Mouse (Mus musculus) stomach, adult 2 months (tissue): Measurements from ENCODE around the gene AC134908.4. TPM values are rescaled to one million over a fixed set of nuclear protein-coding genes. Genes with fewer than 3 reads are reported as not detected.

ENCODE experiments used
- polyA plus RNA-seq: library from polyadenylated mRNA; depleted of rRNA; stranded (reverse); fragments of >200 nt; gene quantifications from 2 replicates; pipeline ENCODE4 v1.2.3, GENCODE M21; 2012; rRNA removed

Gene AC134908.4
- polyA plus RNA-seq: 0.63 TPM in 1 of 2 replicates, not detected in the other

GRCm38 (mm10) chr17:25795609-25796092, at the start of gene AC134908.4:
TSS of gene AC134908.4 (minus strand) at chr17:25795659.

GRCm38 (mm10) chr17:25844396-25844901, 49.0 kb upstream of the AC134908.4 start, which contains the start of gene Rhot2:
TSS of gene Rhot2 (minus strand) at chr17:25844851.

GRCm38 (mm10) chr17:25841117-25841880, 45.8 kb upstream of the AC134908.4 start, which contains the start of gene Gm20683:
TSS of gene Gm20683 (minus strand) at chr17:25841763.

GRCm38 (mm10) chr17:25837076-25837410, 41.6 kb upstream of the AC134908.4 start, which contains the start of gene Rhbdl1:
TSS of gene Rhbdl1 (minus strand) at chr17:25837295.

GRCm38 (mm10) chr17:25833291-25833663, 37.8 kb upstream of the AC134908.4 start, which contains the start of gene Stub1:
TSS of gene Stub1 (minus strand) at chr17:25833404.

GRCm38 (mm10) chr17:25828712-25829557, 33.5 kb upstream of the AC134908.4 start, which contains the start of gene Jmjd8:
TSS of gene Jmjd8 (plus strand) at chr17:25828867.

GRCm38 (mm10) chr17:25823452-25823851, 28.0 kb upstream of the AC134908.4 start, which contains the start of gene Wdr24:
TSS of gene Wdr24 (plus strand) at chr17:25823627.

DNA sequence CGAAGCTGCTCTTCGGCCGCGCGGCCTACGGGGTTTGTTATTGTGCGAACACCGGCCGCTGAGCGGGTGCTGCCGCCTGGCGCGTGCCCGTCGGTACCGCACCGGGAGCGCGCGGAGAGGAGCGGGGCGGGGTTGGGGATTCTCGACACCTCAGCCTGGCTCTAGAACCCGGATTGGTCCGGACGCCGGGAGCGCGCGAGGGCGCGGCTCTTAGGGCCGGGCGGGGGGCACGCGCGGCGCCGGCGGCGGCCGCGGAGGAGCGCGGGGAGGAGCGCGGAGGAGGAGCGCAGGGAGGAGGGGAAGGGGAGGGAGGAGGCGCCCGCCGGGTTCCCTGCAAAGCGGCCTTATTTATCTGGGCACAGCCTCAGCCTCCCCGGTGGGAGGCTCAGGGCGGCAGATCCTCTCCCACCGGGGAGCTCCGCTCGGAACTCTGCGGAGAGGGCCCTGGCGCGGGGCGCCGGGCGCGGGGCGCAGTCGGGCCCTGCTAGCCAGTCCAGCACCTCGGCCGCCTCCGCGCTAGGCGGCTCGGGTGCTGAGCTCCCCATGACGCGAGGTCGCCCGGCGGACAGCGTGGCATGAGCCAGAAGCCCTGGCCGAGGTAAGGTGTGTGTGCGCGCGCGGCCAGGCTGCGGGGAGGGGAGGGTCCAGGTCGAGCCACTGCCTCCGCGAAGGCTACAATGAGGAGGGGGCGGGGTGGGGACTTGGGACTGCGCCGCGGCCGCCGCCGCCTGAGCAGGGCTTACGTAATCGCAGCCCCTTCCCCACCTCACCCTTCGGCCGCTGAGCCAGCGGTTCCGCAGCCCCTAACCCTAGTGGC, 13.5 kb upstream of the AC134908.4 start, which contains the start of gene Fbxl16:
TSS of gene Fbxl16 (plus strand) at position 297 of the 817 bp plus-strand sequence.

DNA sequence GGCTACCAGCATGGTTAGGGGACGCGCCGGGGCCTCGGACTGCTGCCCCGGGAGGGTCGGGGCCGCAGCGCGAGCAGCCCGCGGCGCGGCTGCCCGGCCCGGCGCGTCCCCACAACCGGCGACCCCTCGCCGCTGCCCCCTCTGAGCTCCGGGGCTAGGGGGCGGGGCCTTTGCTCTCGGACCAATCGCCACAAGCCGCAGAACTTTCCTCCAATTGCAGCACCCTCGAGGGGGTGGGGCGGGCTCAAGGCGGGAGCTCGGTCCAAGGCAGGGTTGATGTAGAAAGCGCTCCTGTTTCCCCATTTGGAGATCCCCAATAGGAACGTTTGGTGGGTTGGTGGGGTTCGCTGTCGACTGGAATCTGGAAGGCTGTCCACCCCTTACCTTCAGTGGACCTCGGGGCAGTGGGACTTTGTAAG, 1.5 kb upstream of the AC134908.4 start, which contains the start of gene Metrn:
TSS of gene Metrn (minus strand) at position 186 of the 419 bp plus-strand sequence.

GRCm38 (mm10) chr17:25792615-25793014, 2.8 kb downstream of the AC134908.4 start, which contains the start of gene Fam173a:
TSS of gene Fam173a (minus strand) at chr17:25792901.

DNA sequence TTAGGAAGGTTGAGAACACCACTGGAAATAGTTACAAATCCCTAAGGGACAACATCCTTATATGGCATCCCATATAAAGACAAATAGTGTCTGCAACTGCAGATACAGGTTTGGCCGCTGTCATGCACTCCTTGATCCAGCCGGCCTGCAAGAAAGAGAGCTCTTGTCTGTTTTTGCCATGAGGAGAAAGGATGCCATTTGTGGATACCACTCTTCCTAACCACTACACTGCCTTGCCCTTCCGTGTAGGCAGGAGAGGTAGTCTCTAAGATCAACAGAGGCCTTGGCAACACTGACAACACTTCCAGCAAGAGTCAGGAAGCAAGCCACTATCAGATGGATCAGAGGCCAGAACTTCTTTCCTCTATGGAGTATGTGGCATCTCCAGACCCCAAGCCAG, 9.2 kb downstream of the AC134908.4 start, which contains the start of gene Ccdc78:
TSS of gene Ccdc78 (plus strand) at position 301 of the 400 bp plus-strand sequence.

GRCm38 (mm10) chr17:25785281-25785745, 10.1 kb downstream of the AC134908.4 start, which contains the start of gene Haghl:
TSS of gene Haghl (minus strand) at chr17:25785673.

GRCm38 (mm10) chr17:25773549-25774120, 21.8 kb downstream of the AC134908.4 start, which contains the start of gene Narfl:
TSS of gene Narfl (plus strand) at chr17:25773776.

GRCm38 (mm10) chr17:25754241-25754640, 41.2 kb downstream of the AC134908.4 start, which contains the start of gene Msln:
TSS of gene Msln (minus strand) at chr17:25754378.

Other genes with a start within 250 kb of the AC134908.4 start
- 0.38 and 0.73 TPM in 2 replicates for gene Sox8, start 225.0 kb downstream of the AC134908.4 start, polyA plus RNA-seq
- 9.1 and 11.0 TPM in 2 replicates for gene Lmf1, start 216.6 kb downstream of the AC134908.4 start, polyA plus RNA-seq
- 0.09 and 0.11 TPM in 2 replicates for gene Gng13, start 78.5 kb downstream of the AC134908.4 start, polyA plus RNA-seq
- gene Chtf18, start 68.2 kb downstream of the AC134908.4 start, polyA plus RNA-seq: 3.3 TPM in 2 replicates
- 22.5 and 24.8 TPM in 2 replicates for gene Rpusd1, start 68.0 kb downstream of the AC134908.4 start, polyA plus RNA-seq
- 0.24 and 0.38 TPM in 2 replicates for gene Mslnl, start 59.6 kb downstream of the AC134908.4 start, polyA plus RNA-seq
- 3.5 and 10.2 TPM in 2 replicates for gene Msln, start 41.3 kb downstream of the AC134908.4 start, polyA plus RNA-seq
- 7.1 and 8.7 TPM in 2 replicates for gene Narfl, start 21.9 kb downstream of the AC134908.4 start, polyA plus RNA-seq
- gene Haghl, start 10.0 kb downstream of the AC134908.4 start, polyA plus RNA-seq: 31.2 and 41.5 TPM in 2 replicates
- 0.18 TPM in 1 of 2 replicates, not detected in the other for gene Ccdc78, start 9.1 kb downstream of the AC134908.4 start, polyA plus RNA-seq
- gene Fam173a, start 2.8 kb downstream of the AC134908.4 start, polyA plus RNA-seq: 68.2 and 76.3 TPM in 2 replicates
- 20.0 and 33.4 TPM in 2 replicates for gene Metrn, start 1.5 kb upstream of the AC134908.4 start, polyA plus RNA-seq
- gene Fbxl16, start 13.4 kb upstream of the AC134908.4 start, polyA plus RNA-seq: 3.9 TPM in 2 replicates
- gene Wdr24, start 28.0 kb upstream of the AC134908.4 start, polyA plus RNA-seq: 16.1 and 17.1 TPM in 2 replicates
- 42.8 and 51.7 TPM in 2 replicates for gene Jmjd8, start 33.2 kb upstream of the AC134908.4 start, polyA plus RNA-seq
- 80.7 and 84.9 TPM in 2 replicates for gene Stub1, start 37.7 kb upstream of the AC134908.4 start, polyA plus RNA-seq
- 23.2 and 35.2 TPM in 2 replicates for gene Rhbdl1, start 41.6 kb upstream of the AC134908.4 start, polyA plus RNA-seq
- gene Gm20683, start 46.1 kb upstream of the AC134908.4 start, polyA plus RNA-seq: 51.3 and 66.3 TPM in 2 replicates
- 46.7 and 73.7 TPM in 2 replicates for gene Rhot2, start 49.2 kb upstream of the AC134908.4 start, polyA plus RNA-seq
- gene Wdr90, start 65.8 kb upstream of the AC134908.4 start, polyA plus RNA-seq: 15.9 and 22.1 TPM in 2 replicates
- 114 and 227 TPM in 2 replicates for gene Mcrip2, start 73.1 kb upstream of the AC134908.4 start, polyA plus RNA-seq
- 87.6 and 135 TPM in 2 replicates for gene Mettl26, start 79.4 kb upstream of the AC134908.4 start, polyA plus RNA-seq
- 2.3 and 2.7 TPM in 2 replicates for gene Wfikkn1, start 85.2 kb upstream of the AC134908.4 start, polyA plus RNA-seq
- gene Rab40c, start 124.1 kb upstream of the AC134908.4 start, polyA plus RNA-seq: 32.5 and 35.9 TPM in 2 replicates
- 54.4 and 60.1 TPM in 2 replicates for gene Pigq, start 149.3 kb upstream of the AC134908.4 start, polyA plus RNA-seq
- gene Nhlrc4, start 149.3 kb upstream of the AC134908.4 start, polyA plus RNA-seq: 0.06 TPM in 1 of 2 replicates, not detected in the other
- gene A930017K11Rik, start 156.9 kb upstream of the AC134908.4 start, polyA plus RNA-seq: 0.09 TPM in 1 of 2 replicates, not detected in the other
- 31.3 and 34.1 TPM in 2 replicates for gene Capn15, start 190.1 kb upstream of the AC134908.4 start, polyA plus RNA-seq